Mouse (Mus musculus) kidney, adult 2 months (tissue): ENCODE measurements around the gene Aox3.

Experiments
- CTCF ChIP-seq: fragments of 200-500 bp; conservative IDR thresholded peaks from 2 replicates; pipeline ENCODE4 v1.5.1; 2011; ENCODE audit warnings: low read depth, mild to moderate bottlenecking, control low read depth, low read length, moderate library complexity, mixed read lengths; ENCODE audit not compliant: insufficient read depth, insufficient read length
- POLR2A ChIP-seq: fragments of 200-500 bp; IDR thresholded peaks from one replicate; pipeline ENCODE4 v1.6.1; 2011; ENCODE audit warnings: low read depth, low read length, control low read depth

- TF ChIP-seq CTCF, result no peak
- no peak for TF ChIP-seq POLR2A
Measured at GRCm38 (mm10) chr1:58212805-58213204, 99.9 kb downstream of the Aox3 start.
